Mouse (Mus musculus): Measurements from ENCODE around the gene Plcb4. TPM values are rescaled to one million over a fixed set of nuclear protein-coding genes. Genes with fewer than 3 reads are reported as not detected.

Gene Plcb4
- polyA plus RNA-seq, 1 experiment: 42.0 TPM

DNA sequence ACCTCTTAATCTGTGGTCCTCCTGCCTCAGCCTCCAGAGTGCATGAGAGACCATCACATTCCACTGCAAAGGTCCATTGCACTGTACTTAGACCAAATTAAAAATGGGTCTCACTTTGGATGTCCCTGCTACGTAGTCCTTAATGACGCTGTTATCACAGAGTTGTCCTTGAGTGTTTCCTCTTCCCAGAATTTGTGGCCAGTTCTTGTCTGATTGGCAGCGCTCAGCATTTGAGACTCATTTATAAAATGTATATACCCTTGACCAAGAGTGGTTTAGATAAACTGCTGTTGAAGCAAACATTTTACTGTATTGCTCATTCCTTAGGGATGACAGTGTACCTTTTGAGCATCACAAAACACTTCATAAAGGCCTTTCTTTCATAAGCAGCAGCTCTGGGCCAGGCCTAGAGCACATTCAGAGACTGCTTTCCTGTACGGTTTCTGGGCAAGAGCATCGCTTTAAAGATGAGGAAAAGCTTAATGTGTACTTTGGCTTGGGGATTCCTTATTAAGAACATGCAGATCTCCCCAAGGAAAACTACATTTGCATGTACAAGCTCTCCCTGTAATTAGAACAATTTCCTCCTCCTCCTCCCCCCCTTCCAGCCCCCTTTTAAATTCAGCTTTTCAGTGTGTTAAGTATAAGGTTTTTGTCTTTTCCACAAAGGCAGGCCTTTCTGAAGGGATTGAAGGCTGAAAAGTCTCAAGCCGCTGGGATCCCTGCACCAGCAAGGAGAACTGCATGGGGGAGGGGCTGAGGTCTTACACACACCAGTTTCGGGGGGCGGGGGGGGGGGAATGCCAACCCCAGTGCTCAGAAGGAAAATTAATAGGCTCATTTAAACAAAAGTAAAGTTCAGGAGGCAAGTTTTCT, 52.5 kb downstream of the Plcb4 start:
- no peak overlapping the region for H3K4me3 ChIP-seq (ENCODE audit: insufficient read depth, low read length)

DNA sequence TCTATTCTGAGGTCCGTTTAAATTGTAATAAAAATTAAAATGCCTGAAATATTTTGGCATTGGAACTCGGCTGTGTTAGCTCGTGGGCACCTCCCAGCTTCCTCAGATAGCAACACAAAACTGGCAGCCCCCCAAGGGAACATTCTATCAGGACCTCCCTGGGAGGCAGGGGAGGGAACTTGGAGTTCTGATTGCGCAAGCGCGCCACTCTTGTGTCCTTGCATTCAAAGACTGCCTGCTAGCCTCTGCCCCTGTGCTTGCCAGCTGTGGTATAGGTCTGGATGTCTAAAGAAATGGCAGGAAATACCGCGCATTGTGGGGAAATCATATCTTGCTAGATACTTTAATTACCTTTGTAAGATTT, 53.1 kb downstream of the Plcb4 start:
- H3K27ac ChIP-seq (ENCODE audit: insufficient read depth, low read length): no peak overlapping the region
- TF ChIP-seq CTCF (IDR thresholded peaks at IDR 0.05; ENCODE audit: extremely low read depth, insufficient read depth, low read length) (no peak), POLR2A (IDR thresholded peaks at IDR 0.05; ENCODE audit: extremely low read depth, insufficient read depth, low read length) (no peak)
- no peaks in the 10 kb centered on the region for H3K4me1 ChIP-seq (ENCODE audit: control insufficient read depth, insufficient read depth, low read length)
- no peak overlapping the region for H3K4me3 ChIP-seq (ENCODE audit: insufficient read depth, low read length)

More for the DNA sequence above, 52.5 kb downstream of the Plcb4 start:
- Histone ChIP-seq H3K4me1 (ENCODE audit: control insufficient read depth, insufficient read depth, low read length) (no peaks in the 10 kb centered on the region), H3K27ac (ENCODE audit: insufficient read depth, low read length) (peak overlapping the region; percentile 81)
- TF ChIP-seq POLR2A (IDR thresholded peaks at IDR 0.05; ENCODE audit: extremely low read depth, insufficient read depth, low read length) (no peak), CTCF (IDR thresholded peaks at IDR 0.05; ENCODE audit: extremely low read depth, insufficient read depth, low read length) (no peak)

DNA sequence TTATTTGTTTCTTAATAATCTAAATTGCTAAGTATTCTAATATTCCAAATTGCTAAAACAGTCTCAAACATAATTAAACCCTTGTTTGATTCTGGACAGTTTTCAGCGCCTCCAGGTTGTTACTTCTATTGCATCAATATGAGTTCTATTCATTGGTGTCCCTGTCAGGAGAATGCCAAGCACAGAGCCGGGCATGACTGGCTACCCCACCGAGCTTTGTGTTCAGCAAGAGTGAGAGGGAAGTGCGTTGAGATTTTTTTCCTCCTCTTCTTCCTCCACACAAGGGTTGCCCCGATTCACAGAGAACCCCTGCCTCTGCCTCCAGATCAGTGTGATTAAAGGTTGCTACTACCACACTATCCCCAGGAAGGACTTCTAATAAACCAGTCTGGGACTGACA, 53.5 kb downstream of the Plcb4 start:
- Histone ChIP-seq H3K27ac (ENCODE audit: insufficient read depth, low read length) (no peak overlapping the region), H3K4me1 (ENCODE audit: control insufficient read depth, insufficient read depth, low read length) (no peaks in the 10 kb centered on the region), H3K4me3 (ENCODE audit: insufficient read depth, low read length) (no peak overlapping the region)
- TF ChIP-seq POLR2A (IDR thresholded peaks at IDR 0.05; ENCODE audit: extremely low read depth, insufficient read depth, low read length): no peak
- no peak for TF ChIP-seq CTCF (IDR thresholded peaks at IDR 0.05; ENCODE audit: extremely low read depth, insufficient read depth, low read length)

DNA sequence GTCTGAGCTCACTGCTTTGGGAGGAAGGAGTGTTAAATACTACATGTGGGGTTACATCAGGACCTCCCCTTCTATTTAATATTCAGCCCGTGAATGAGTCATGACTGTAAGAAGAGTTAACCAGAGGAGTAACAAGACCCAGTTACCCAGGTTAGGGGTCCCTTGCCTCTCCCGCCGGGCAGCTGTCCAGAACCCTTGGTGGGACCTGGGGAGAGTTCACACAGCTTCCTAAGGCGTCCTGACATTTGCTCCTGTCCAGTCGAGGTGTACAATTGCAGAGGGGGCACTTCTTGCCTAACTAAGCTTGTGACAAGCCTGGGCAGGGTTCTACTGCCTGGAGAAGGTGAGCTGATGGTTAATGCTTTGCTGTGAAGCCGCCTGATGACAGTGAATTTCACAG, 54.1 kb downstream of the Plcb4 start:
- no peaks in the 10 kb centered on the region for H3K4me1 ChIP-seq (ENCODE audit: control insufficient read depth, insufficient read depth, low read length)
- no peak overlapping the region for H3K4me3 ChIP-seq (ENCODE audit: insufficient read depth, low read length)
- TF ChIP-seq POLR2A (IDR thresholded peaks at IDR 0.05; ENCODE audit: extremely low read depth, insufficient read depth, low read length): no peak
- TF ChIP-seq CTCF (IDR thresholded peaks at IDR 0.05; ENCODE audit: extremely low read depth, insufficient read depth, low read length): no peak
- no peak overlapping the region for H3K27ac ChIP-seq (ENCODE audit: insufficient read depth, low read length)

DNA sequence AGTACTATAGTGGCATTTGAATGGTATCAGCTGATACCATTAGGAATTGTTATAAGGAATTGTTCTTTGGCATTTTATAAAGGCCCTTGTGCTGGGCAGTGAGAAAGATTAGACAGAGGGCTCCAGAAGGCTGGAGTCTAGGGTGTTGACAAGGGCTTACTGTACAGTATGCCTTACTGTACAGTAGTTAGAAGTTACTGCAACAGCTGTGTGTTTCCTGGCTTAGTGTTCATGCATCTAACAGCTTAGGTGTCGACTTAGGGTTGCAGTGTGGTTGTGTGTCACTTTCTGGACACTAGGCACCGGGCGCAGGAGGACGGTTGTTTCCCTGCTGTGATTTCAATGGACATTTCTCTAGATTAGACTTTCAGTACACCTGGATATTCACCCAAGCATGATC, 57.4 kb downstream of the Plcb4 start:
- TF ChIP-seq CTCF (IDR thresholded peaks at IDR 0.05; ENCODE audit: extremely low read depth, insufficient read depth, low read length): no peak
- no peak for TF ChIP-seq POLR2A (IDR thresholded peaks at IDR 0.05; ENCODE audit: extremely low read depth, insufficient read depth, low read length)
- Histone ChIP-seq H3K27ac (ENCODE audit: insufficient read depth, low read length) (no peak overlapping the region), H3K4me3 (ENCODE audit: insufficient read depth, low read length) (no peak overlapping the region), H3K4me1 (ENCODE audit: control insufficient read depth, insufficient read depth, low read length) (no peaks in the 10 kb centered on the region)

DNA sequence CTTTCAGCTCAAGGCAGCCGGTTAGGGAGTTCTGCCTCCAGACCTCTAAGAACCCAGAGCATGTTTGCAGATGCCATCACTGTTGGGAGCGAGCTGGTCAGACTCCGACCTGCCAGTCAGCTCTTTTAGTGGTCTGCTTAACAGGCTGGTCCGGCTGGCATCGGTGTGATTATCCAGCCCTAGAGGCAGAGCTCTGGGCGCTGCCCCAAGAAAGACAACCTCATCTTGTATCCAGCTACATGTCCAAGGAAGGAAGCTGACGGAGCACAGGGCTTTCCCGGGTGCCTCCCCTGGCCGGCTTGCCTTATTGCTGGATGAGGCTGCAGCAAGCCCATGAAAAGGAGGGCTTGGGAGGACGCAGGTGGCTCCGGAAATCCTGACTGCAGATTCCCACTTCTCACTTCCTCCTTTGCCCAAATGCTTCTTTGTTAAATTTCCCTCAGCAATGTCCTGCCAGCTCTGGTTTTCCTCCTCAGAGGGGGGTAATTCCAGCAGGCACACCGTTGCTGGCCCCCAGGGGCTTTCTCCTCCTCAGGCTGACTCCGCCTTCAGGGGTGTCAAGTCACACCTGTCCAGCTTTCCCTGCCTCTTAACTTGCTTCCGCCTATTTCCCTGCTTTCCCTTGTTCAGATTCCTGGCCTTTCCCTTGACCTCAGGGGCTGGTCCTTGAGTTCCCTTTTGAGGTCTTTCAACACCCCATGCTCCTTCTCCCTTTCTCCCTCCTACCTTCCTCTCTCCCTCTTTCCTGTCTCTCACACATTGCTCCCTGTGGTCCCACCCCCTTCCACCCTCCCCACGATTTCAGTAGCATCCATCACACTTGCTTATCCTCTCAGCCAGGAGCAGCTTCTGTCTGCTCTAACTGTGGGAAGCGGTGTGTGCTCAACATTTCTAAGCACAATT, 58.7 kb downstream of the Plcb4 start:
- Histone ChIP-seq H3K27ac (ENCODE audit: insufficient read depth, low read length) (no peak overlapping the region), H3K4me1 (ENCODE audit: control insufficient read depth, insufficient read depth, low read length) (no peaks in the 10 kb centered on the region), H3K4me3 (ENCODE audit: insufficient read depth, low read length) (no peak overlapping the region)
- no peak for TF ChIP-seq CTCF (IDR thresholded peaks at IDR 0.05; ENCODE audit: extremely low read depth, insufficient read depth, low read length)
- TF ChIP-seq POLR2A (IDR thresholded peaks at IDR 0.05; ENCODE audit: extremely low read depth, insufficient read depth, low read length): no peak

DNA sequence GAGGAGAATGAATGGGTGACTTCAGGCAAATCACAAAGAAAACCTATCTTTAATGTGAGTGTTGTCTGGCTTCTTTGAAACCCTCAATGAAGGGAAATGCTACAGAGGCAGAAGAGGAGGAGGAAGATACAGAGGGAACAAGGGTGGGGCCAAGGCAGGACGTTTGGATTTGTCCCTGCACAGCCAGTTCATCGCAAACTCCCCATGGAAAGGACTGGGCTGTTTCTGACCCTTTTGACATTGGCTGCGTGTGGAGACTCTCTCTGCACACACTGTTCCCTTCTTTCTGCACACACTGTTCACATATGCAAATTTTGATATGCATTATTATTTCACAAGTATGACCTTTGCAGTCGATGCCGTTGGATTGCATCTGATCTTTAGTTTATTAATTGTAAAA, 63.3 kb downstream of the Plcb4 start:
- TF ChIP-seq POLR2A (IDR thresholded peaks at IDR 0.05; ENCODE audit: extremely low read depth, insufficient read depth, low read length) (no peak), CTCF (IDR thresholded peaks at IDR 0.05; ENCODE audit: extremely low read depth, insufficient read depth, low read length) (no peak)
- H3K4me1 ChIP-seq (ENCODE audit: control insufficient read depth, insufficient read depth, low read length): no peaks in the 10 kb centered on the region
- H3K27ac ChIP-seq (ENCODE audit: insufficient read depth, low read length): no peak overlapping the region
- no peak overlapping the region for H3K4me3 ChIP-seq (ENCODE audit: insufficient read depth, low read length)

DNA sequence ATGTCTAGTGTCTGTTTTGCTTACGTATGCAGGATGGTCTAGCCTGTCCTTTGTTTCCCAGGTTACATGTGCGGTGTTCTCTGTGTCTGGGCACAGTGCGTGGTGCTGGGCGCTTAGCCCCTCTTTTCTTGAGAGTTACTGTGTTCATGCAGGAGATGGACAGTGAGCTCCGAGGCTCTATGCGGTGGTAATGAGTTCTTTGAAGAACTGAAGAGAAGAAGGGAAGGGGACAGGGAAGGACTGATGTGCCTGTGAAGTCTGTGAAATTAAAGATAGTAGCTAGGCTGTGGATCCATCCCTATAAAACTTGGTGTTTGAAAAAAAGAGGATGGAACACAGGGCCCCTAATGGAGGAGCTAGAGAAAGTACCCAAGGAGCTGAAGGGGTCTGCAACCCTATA, 64.6 kb downstream of the Plcb4 start:
- TF ChIP-seq CTCF (IDR thresholded peaks at IDR 0.05; ENCODE audit: extremely low read depth, insufficient read depth, low read length) (no peak), POLR2A (IDR thresholded peaks at IDR 0.05; ENCODE audit: extremely low read depth, insufficient read depth, low read length) (no peak)
- no peak overlapping the region for H3K27ac ChIP-seq (ENCODE audit: insufficient read depth, low read length)
- H3K4me3 ChIP-seq (ENCODE audit: insufficient read depth, low read length): no peak overlapping the region
- no peaks in the 10 kb centered on the region for H3K4me1 ChIP-seq (ENCODE audit: control insufficient read depth, insufficient read depth, low read length)

DNA sequence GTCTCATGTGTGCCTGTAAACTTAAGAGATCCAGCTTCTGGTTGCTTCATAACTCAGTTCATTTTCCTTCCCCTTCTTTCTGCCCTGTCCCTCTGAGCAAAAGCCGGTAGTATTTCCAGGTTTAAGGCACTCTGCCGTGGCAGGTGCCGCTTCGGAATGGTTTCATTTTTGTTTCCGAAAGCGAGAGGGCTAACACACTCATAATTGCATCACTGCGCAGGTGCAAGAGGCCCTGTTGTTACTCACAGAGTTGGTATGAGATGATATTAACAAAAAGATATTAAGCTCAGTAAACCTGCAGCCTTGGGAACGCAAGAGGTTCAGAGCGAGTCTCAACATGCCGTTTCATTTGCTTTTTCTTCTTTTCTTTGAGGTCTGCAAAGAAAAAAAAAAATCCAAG, 65.7 kb downstream of the Plcb4 start:
- TF ChIP-seq POLR2A (IDR thresholded peaks at IDR 0.05; ENCODE audit: extremely low read depth, insufficient read depth, low read length) (no peak), CTCF (IDR thresholded peaks at IDR 0.05; ENCODE audit: extremely low read depth, insufficient read depth, low read length) (no peak)
- H3K4me1 ChIP-seq (ENCODE audit: control insufficient read depth, insufficient read depth, low read length): no peaks in the 10 kb centered on the region
- no peak overlapping the region for H3K27ac ChIP-seq (ENCODE audit: insufficient read depth, low read length)
- no peak overlapping the region for H3K4me3 ChIP-seq (ENCODE audit: insufficient read depth, low read length)
